In the genomic region with DNA sequence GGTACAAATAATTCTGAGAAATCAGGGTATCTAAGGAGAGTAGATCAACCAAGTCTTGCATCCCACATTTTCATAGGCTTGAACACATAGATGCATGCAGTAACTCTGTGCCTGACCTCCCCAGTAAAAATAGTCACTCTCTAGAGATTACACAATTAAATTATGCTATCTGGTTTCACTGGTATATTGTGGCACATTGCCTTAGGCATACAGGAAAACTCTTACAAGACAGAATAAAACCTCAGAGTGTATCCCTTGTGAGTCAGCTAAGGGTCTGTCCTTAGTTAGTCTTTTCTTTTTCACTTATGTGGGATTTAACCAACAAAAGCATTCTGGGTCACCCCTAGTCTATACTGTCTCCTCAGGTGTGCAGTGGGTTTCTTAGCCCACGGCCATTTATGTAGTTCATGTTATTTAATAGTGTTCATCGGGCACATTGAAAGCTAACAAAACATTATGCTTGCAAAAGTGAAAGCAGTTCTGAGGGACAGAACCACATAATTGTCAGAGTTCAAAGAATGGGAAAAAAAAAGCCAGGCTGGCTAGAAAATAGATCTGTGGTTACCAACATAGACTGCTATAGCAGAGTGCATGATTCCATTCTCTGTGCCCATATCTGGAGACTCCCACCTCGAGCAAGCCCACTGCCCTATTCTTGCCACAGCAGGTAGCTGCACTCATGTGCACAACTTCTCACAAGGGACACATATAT, we compare ENCODE assay signal across 28 mouse cellular contexts.
DNase-seq lines count a peak whose midpoint lies in the region; ATAC-seq and TF ChIP-seq lines count a peak whose summit lies in the region.
"Had no signal": no experiment of that assay in that cellular context is flagged by ENCODE, and none has a peak within 500 bp of the region (broad histone marks: within the 10 kb centered on the region; RNA-seq: fewer than 3 reads in every experiment).

No protein-coding gene starts in this region.

- H3K9me3 ChIP-seq in stomach, postnatal 0 days (ENCODE audit: control insufficient read depth, low read length): no peaks in the 10 kb centered on the region
- H3K9me3 ChIP-seq: embryonic facial prominence, embryonic 10.5 days; embryonic facial prominence, embryonic 13.5 days; forebrain, embryonic 12.5 days; forebrain, embryonic 15.5 days; heart, embryonic 10.5 days; heart, embryonic 13.5 days; hindbrain, embryonic 12.5 days; hindbrain, embryonic 15.5 days; intestine, embryonic 15.5 days had no signal

- no peak overlapping the region for H3K4me3 ChIP-seq in stomach, postnatal 0 days (ENCODE audit: low read depth, low read length)
- H3K4me3 ChIP-seq: embryonic facial prominence, embryonic 10.5 days; embryonic facial prominence, embryonic 13.5 days; erythroblast, embryonic 14.5 days; forebrain, embryonic 12.5 days; forebrain, embryonic 15.5 days; heart, adult 2 months; heart, embryonic 10.5 days; heart, embryonic 13.5 days; hindbrain, embryonic 12.5 days; hindbrain, embryonic 15.5 days; intestine, embryonic 15.5 days had no signal

- no peaks in the 10 kb centered on the region for H3K27me3 ChIP-seq in stomach, postnatal 0 days (ENCODE audit: control insufficient read depth, insufficient read depth, low read length)
- H3K27me3 ChIP-seq: embryonic facial prominence, embryonic 13.5 days; forebrain, embryonic 12.5 days; forebrain, embryonic 15.5 days; heart, embryonic 13.5 days; hindbrain, embryonic 12.5 days; hindbrain, embryonic 15.5 days; intestine, embryonic 15.5 days had no signal

- no peak for TF ChIP-seq EP300 in stomach, postnatal 0 days (optimal IDR thresholded peaks at IDR 0.05)

- TF ChIP-seq CTCF in stomach, postnatal 0 days (IDR thresholded peaks at IDR 0.05; ENCODE audit: low read depth): no peak

- no peaks in the 10 kb centered on the region for H3K36me3 ChIP-seq in stomach, postnatal 0 days (ENCODE audit: control insufficient read depth, insufficient read depth, low read length)
- H3K36me3 ChIP-seq: embryonic facial prominence, embryonic 10.5 days; embryonic facial prominence, embryonic 13.5 days; forebrain, embryonic 12.5 days; forebrain, embryonic 15.5 days; heart, embryonic 10.5 days; heart, embryonic 13.5 days; hindbrain, embryonic 12.5 days; hindbrain, embryonic 15.5 days; intestine, embryonic 15.5 days had no signal

- 67% methylated on average over 3 of the region's 3 CpGs for WGBS in stomach, postnatal 0 days

- peak; percentile 77 for DNase-seq in 416B (ENCODE audit: low read depth)
- no peak for DNase-seq in thymus, postnatal 14 days
- DNase-seq in thymus, postnatal 36 days: no peak
- no peak for DNase-seq in stomach, postnatal 0 days (ENCODE audit: low spot score)
- DNase-seq: adrenal gland, adult 8-10 months; adrenal gland, postnatal 25 days; cerebellum, adult 18-20 months; cerebellum, adult 9-11 months; cerebellum, postnatal 25 days; embryo, embryonic 11 days; gastrocnemius, postnatal 25 days; heart, adult 2 months; heart, postnatal 14 days; heart, postnatal 4 days had no signal

- H3K4me2 ChIP-seq in stomach, postnatal 0 days (replicated peaks; ENCODE audit: low read depth): no peak overlapping the region
- H3K4me2 ChIP-seq: embryonic facial prominence, embryonic 13.5 days; forebrain, embryonic 12.5 days; forebrain, embryonic 15.5 days; heart, embryonic 13.5 days; hindbrain, embryonic 12.5 days; hindbrain, embryonic 15.5 days; intestine, embryonic 15.5 days had no signal

- H3K9ac ChIP-seq in stomach, postnatal 0 days (ENCODE audit: low read length): no peak overlapping the region
- H3K9ac ChIP-seq: embryonic facial prominence, embryonic 13.5 days; forebrain, embryonic 12.5 days; forebrain, embryonic 15.5 days; heart, embryonic 13.5 days; hindbrain, embryonic 12.5 days; hindbrain, embryonic 15.5 days; intestine, embryonic 15.5 days had no signal

- ATAC-seq in common myeloid progenitor, adult 5-6 weeks (replicated peaks; ENCODE audit: low read depth, poor library complexity, severe bottlenecking): peak; percentile 70
- ATAC-seq in megakaryocyte, adult 5-6 weeks (ENCODE audit: poor library complexity, severe bottlenecking): peak; percentile 35; the same call in 1 of the 2 replicates
- no peak for ATAC-seq in stomach, postnatal 0 days (ENCODE audit: low FRiP score, low TSS enrichment)
- ATAC-seq: activated CD4-positive, CD25-positive, alpha-beta regulatory T cell, adult 4 months; CD4-positive, CD25-positive, alpha-beta regulatory T cell, adult 4 months; forebrain, embryonic 15.5 days; intestine, embryonic 15.5 days had no signal

- no peaks in the 10 kb centered on the region for H3K4me1 ChIP-seq in stomach, postnatal 0 days (replicated peaks; ENCODE audit: control insufficient read depth, insufficient read depth)
- H3K4me1 ChIP-seq: embryonic facial prominence, embryonic 10.5 days; embryonic facial prominence, embryonic 13.5 days; forebrain, embryonic 12.5 days; forebrain, embryonic 15.5 days; heart, embryonic 10.5 days; heart, embryonic 13.5 days; hindbrain, embryonic 12.5 days; hindbrain, embryonic 15.5 days; intestine, embryonic 15.5 days had no signal

- H3K27ac ChIP-seq in stomach, postnatal 0 days (replicated peaks): no peak overlapping the region
- H3K27ac ChIP-seq: embryonic facial prominence, embryonic 10.5 days; embryonic facial prominence, embryonic 13.5 days; forebrain, embryonic 12.5 days; forebrain, embryonic 15.5 days; heart, adult 2 months; heart, embryonic 10.5 days; heart, embryonic 13.5 days; hindbrain, embryonic 12.5 days; hindbrain, embryonic 15.5 days; intestine, embryonic 15.5 days had no signal
